Mouse (Mus musculus) adrenal gland, adult 2 months (tissue): ENCODE measurements around the gene Vmn1r173. TPM values are rescaled to one million over a fixed set of nuclear protein-coding genes. Genes with fewer than 3 reads are reported as not detected.
"Not testable (repeated sequence)": the region's sequence is repeated elsewhere in the genome, so short reads cannot be mapped to it uniquely, and the experiment has no call there.

Source experiments
- DNase-seq: peaks from one replicate; pipeline ENCODE4 v3.0.0; 2021
- long read RNA-seq: library from polyadenylated mRNA; stranded (forward); transcript quantifications from one replicate; pipeline ENCODE4 v2.0.0, GENCODE M21; 2021
- polyA plus RNA-seq: library from polyadenylated mRNA; depleted of rRNA; stranded (reverse); fragments of >200 nt; gene quantifications from 2 replicates; pipeline ENCODE4 v1.2.3, GENCODE M21; 2012; rRNA removed
- total RNA-seq, 2 experiments: library from RNA; stranded (reverse); gene quantifications; 2 replicates each; pipeline ENCODE4 v1.2.3; 2021

Vmn1r173 gene
- total RNA-seq = not detected
- polyA plus RNA-seq = not detected in 2 replicates
- long read RNA-seq = 0 reads

GRCm38 (mm10) chr7:23700403-23700802, at the start of gene Vmn1r173:
Gene Vmn1r173, plus strand, starts transcription at chr7:23700703.
- DNase-seq = not testable (repeated sequence)

DNA sequence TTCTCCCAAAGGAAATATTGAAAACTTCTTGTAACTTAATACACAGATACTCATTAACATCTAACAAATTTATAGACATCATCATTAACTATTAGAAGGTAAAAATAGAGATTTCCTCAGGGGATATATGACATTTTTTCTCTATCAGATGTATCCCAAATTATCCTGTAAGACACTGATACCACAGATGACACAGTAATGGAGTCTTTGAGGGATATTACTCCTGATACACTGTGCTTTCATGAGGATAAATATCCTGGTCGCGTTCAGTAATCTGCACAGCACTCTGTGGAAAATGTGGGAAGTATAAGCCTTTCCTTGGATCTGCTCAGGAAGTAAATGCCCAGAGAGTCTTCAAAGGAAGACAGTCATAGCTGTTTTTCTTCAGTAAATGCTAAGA, 42.5 kb upstream of the Vmn1r173 start, which contains the start of gene Vmn1r172:
Gene Vmn1r172, plus strand, starts transcription at position 301 of the 400 bp plus-strand sequence.
- no peak for DNase-seq

- not testable (repeated sequence) for DNase-seq
Observed at GRCm38 (mm10) chr7:23751970-23752369, 51.5 kb downstream of the Vmn1r173 start, which contains the start of gene Vmn1r174. Gene Vmn1r174, plus strand, starts transcription at chr7:23752270.

Other genes with a start within 250 kb of the Vmn1r173 start
- not detected for gene Vmn1r167, start 193.5 kb upstream of the Vmn1r173 start, total RNA-seq
- gene Vmn1r167, start 193.5 kb upstream of the Vmn1r173 start, polyA plus RNA-seq = not detected in 2 replicates
- not detected for gene Vmn1r168, start 161.0 kb upstream of the Vmn1r173 start, total RNA-seq
- gene Vmn1r168, start 161.0 kb upstream of the Vmn1r173 start, polyA plus RNA-seq = not detected in 2 replicates
- gene Vmn1r169, start 125.2 kb upstream of the Vmn1r173 start, total RNA-seq = not detected
- gene Vmn1r169, start 125.2 kb upstream of the Vmn1r173 start, polyA plus RNA-seq = not detected in 2 replicates
- not detected for gene Vmn1r170, start 94.5 kb upstream of the Vmn1r173 start, total RNA-seq
- gene Vmn1r170, start 94.5 kb upstream of the Vmn1r173 start, polyA plus RNA-seq = not detected in 2 replicates
- not detected for gene Vmn1r171, start 70.0 kb upstream of the Vmn1r173 start, total RNA-seq
- gene Vmn1r171, start 70.0 kb upstream of the Vmn1r173 start, polyA plus RNA-seq = not detected in 2 replicates
- not detected for gene Vmn1r172, start 42.4 kb upstream of the Vmn1r173 start, total RNA-seq
- not detected in 2 replicates for gene Vmn1r172, start 42.4 kb upstream of the Vmn1r173 start, polyA plus RNA-seq
- not detected for gene Vmn1r174, start 51.6 kb downstream of the Vmn1r173 start, total RNA-seq
- not detected in 2 replicates for gene Vmn1r174, start 51.6 kb downstream of the Vmn1r173 start, polyA plus RNA-seq
- not detected for gene Vmn1r175, start 109.9 kb downstream of the Vmn1r173 start, total RNA-seq
- gene Vmn1r175, start 109.9 kb downstream of the Vmn1r173 start, polyA plus RNA-seq = not detected in 2 replicates
- not detected for gene Vmn1r176, start 136.7 kb downstream of the Vmn1r173 start, total RNA-seq
- not detected in 2 replicates for gene Vmn1r176, start 136.7 kb downstream of the Vmn1r173 start, polyA plus RNA-seq
- not detected for gene Vmn1r177, start 165.7 kb downstream of the Vmn1r173 start, total RNA-seq
- gene Vmn1r177, start 165.7 kb downstream of the Vmn1r173 start, polyA plus RNA-seq = not detected in 2 replicates
- not detected for gene Vmn1r178, start 191.3 kb downstream of the Vmn1r173 start, total RNA-seq
- gene Vmn1r178, start 191.3 kb downstream of the Vmn1r173 start, polyA plus RNA-seq = not detected in 2 replicates
- not detected for gene Vmn1r179, start 226.3 kb downstream of the Vmn1r173 start, total RNA-seq
- gene Vmn1r179, start 226.3 kb downstream of the Vmn1r173 start, polyA plus RNA-seq = not detected in 2 replicates
- not detected for gene Vmn1r180, start 249.9 kb downstream of the Vmn1r173 start, total RNA-seq
- gene Vmn1r180, start 249.9 kb downstream of the Vmn1r173 start, polyA plus RNA-seq = not detected in 2 replicates